Mouse (Mus musculus): ENCODE measurements at regions not wholly inside any gene's neighbourhood (a gene's known extent, or its start where the extent isn't known, plus 50 kb on each side); places are given as distances from the start of the nearest gene placed in this dataset.

DNA sequence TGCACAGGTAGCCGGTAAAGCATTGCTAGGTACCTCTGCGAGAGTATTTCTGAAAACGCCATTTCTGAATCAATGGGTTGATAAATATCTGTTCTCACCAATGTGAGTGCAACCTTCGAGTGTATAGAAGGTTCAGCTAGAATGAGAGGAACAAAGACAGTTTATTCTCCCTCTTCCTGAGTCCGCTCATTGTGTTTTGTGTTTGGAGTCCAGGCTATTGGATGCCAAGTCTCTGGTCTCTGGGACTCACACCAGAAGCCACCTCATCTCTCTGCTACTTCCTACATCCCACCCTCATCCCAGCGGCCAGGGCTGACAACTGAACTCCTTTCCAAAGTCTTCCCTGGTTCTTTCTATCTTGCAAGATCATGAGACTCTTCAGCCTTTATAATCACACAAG is 62.7 kb downstream of the Lrrc30 start:
- DNase-seq (ENCODE audit: low spot score), result no peak

DNA sequence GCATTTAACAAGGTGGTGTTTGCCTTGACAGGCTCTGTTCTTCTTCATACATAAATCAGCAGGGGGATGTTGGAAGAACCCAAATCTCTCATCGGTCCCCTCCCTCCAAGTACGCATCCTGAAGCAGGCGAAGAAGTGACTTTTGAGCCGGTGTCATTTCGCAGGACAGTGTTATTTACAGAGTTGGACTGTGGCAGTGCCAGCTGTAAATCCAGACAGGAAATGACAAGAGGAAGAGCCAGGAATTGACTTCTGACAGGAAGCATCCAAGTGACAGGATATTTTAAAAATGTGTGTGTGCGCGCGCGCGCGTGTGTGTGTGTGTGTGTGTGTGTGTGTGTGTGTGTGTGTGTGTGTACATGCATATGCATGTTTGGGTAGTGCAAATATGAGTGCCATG is 66.3 kb downstream of the Lrrc30 start:
- DNase-seq (ENCODE audit: low spot score), result peak; percentile 8

DNA sequence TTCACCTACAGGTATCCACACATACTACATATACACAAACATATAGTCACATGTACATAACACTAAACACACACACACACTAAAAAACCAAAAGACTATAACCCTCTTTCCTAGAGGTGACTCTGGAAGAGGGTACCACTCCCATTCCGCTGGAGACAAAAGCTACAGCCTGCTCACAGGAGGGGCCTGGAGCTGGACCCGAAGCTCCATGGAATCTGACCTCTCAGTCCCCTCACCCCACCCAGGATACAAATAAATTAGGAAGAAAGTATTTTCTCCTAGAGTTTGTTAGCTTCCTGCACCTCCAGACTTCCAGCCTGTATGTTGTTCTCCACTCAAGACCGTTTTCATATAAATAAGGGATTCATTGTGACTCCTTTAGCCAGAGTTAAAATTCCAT is 66.8 kb downstream of the Lrrc30 start:
- DNase-seq (ENCODE audit: low spot score), result no peak

DNA sequence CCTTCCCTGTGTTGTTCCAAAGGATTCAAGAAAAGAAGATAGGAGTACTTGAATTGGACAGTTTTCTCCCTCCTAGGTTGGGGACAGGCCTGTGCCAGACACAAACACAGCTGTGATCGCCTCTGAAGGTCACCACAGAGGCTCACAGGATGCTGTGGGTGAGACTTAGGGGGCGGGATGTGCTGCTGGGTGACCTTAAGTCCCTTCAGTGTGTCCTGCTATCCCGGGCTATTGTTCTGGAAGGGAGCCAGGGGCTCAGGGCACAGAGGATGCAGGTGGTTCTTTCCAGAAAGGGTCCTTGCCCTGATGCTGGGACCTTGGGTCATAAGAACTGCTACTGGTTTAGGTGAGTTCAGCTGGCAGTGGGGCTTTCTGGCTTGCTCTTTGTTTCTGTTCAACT is 67.7 kb downstream of the Lrrc30 start:
- DNase-seq (ENCODE audit: low spot score), result no peak

DNA sequence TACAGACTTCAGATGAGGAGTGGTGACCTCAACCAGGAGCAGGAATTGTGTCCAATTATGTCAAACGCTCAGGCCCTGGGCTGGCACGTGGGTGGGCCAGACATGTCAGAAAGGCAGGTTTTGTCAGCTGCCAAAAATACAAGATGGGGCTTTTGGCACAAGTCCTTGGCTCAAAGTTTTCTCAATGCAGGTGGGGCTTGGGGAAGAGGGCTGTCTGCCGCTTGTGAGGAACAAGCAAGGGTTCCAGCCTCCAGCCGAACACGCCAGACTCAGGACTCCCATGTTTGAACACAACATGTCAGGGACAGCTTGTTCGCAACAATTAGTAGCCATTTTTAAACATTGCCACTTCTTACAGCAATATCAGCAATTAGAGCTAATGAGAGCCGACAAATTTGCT is 69.5 kb downstream of the Lrrc30 start:
- DNase-seq (ENCODE audit: low spot score), result no peak

DNA sequence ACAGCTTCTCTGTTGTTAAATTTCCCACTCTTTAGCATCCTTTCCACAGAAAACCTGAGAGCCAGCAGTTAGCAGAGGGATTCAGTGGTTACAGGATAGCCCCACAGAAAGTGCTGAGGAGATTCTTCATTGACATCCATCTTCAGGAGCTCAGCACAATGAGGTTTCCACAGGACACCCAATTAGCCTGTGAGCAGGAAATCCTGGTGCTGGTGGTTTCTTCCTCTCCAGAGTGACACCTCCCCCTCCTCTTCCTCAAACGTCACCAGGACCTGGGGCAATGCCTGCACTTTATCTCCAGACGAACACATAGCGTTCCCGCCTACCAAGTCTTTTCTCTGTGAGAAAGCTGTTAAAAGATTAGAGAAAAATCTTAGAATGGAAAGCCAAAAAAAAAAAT is 70.7 kb downstream of the Lrrc30 start:
- no peak for DNase-seq (ENCODE audit: low spot score)

DNA sequence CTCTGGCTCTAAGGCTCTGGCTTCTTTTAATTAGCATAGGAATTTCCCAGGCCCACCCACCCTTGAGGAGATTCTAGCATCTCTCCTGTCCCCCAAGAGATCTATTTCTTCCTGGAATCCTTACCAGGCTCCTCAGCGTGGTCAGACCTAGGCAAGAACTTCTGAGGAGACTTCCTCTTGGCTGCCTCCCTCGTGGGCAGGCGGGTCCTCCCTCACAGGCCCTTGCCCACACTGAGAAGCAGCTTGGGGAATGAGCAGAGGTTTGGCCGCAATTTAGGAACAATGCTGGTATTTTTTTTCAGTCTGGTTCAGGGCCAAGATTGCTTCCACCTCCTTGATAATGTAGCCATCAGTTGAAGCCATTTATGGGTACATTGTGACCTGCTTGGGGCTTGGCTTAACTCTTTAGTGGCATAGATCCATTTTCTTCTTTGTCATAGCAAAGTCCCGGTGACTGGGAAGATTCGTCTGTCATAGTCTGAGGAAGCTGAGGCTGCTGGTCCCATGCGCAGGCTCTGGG is 75.1 kb downstream of the Lrrc30 start:
- no peak for DNase-seq (ENCODE audit: low spot score)

DNA sequence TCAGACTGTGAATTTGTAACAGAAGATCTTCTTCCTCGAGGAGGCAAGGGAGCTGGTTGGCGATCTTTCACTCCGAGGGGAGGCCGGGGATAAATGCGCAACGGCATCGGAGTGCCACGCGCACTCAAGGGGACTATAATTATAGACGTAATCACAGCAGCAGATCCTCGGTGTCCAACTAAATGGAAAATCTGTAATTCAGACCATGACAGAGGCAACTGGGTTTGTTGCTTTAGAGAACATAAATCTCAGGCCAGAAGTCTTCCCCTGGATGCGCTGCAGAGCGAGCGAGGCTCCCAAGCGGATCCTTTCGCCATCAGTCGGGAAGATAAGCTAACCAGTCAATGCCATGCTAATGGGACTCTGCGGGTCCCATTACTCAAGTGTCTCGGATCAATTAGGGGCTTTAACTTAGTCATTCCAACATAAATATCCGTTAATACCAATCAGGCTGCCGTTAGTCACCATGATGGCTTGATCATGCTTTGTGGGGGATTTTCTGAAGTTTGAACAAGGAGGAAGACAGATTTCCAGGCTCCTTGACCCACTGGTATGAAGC is 79.9 kb downstream of the Lrrc30 start:
- no peak for DNase-seq (ENCODE audit: low spot score)

DNA sequence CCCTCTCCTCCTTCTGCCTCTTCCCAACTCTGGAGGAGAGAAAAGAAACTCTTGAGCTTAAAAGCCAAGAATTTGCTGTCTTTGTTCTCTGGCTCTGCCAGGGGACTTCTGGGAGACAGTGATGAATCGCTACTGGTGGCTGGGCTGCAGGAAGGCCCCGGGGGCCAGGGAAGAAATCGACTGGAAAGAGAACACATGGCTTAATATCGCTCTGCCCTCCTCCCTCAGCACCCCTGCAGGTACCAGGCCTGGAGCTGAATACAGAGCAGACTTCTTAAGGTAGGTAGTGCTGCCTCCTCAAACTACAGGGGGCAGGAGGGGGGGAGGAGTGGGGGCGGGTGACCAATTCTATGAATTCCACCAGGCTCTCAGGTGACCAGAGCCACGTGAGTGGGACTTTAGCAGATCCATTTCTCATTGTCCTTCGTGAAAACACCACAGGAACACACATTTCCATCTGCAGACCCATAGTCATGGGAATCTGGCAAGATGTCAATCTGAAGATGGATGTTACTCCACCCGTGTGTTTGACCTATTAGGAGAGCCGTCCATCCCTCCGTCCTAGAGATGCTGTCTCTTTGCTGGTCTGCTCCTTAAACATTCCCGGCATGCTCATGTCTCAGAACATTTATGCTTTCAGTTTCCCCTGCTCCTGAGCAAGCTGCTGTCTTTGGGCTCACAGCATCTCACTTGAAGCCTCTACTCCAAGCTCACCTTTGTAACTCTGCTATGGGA is 83.4 kb downstream of the Lrrc30 start:
- DNase-seq (ENCODE audit: low spot score), result peak; percentile 57

DNA sequence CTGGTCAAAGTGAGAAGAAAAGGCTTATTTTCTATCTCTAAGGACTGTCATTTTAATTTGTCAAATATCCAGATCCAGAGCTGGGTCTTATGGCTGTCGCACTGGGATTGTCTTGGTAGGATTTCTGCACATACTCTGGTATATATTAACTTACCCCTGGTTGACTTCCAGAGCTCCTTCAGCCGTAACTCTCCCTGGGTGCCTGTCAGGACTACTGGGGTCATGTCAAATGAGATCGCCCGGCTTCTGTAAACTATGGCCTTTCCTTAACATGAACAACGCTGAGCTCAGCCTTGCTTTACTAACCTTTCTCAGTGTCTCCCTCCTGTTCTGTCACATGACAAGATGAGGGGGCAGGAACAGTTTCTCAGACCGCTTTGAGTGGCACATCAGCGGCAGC is 88.1 kb downstream of the Lrrc30 start:
- no peak for DNase-seq (ENCODE audit: low spot score)

DNA sequence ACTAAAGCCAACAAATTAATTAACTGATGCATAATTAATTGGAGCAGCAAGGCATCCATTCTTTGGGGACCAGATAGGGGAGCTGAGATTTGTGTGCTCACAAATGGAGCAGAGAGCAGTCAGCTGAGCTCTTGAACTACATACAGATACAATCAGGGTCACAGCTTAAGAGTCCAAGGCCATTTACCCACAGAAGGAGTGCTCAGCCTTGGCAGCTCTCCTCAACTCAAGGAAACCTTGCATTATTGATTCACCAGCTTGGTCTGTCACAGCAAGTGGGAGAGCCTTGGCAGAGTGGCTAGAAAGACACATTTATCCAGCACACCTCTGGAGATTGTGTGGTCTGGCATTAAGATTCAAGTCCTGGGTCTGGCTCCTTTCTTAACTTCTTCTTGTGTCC is 100.2 kb downstream of the Lrrc30 start:
- no peak for DNase-seq (ENCODE audit: low spot score)

DNA sequence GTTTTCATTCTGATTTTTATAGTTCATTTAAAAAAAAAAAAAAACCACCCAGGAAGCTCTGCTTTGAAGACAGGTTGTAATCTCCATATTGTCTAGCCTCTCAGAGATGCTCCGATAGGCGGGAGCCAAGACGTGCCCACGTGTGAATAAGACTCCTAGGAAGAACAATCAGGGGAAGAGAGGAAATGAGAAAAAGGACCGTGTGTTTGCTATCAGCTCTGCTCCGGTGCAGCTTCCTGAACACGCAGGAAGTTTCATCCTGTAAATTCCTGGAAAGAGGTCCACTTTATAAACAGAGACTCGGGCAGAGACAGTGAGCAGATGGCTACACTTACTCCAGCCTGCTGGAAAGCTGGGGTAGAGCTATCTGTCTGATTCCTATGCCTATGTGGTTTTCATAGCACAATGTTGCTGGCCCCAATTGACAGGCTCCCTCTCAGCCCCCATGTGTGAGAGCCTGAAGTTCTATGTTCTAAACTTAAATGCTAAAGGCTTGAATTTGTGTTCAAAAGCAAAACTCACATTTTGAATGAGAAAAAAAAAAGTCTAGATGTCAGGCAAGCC is 111.6 kb downstream of the Lrrc30 start:
- DNase-seq (ENCODE audit: low spot score), result no peak

DNA sequence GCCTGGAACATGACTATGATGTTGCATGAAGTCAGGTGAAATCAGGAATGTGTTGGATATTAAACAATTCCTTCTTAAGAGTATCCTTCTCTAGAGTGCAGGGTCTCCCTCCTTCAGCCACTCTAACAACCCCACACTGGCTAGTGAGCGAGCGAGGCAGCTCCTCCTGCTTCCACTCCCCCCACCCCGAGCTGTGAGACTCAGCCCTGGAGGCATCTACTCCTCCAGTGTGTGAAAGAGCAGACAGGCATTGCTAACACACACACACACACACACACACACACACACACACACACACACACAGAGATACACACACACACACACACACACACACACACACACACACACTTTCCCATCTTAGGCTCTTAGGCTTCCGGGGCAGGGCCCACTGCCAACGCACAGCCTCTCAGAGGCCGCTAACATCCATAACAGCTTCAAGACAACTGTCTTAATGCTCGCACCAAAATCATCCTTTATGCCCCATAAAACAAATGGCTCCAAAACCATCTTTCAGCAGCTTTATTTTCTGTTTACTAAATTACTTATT is 116.8 kb downstream of the Lrrc30 start:
- DNase-seq (ENCODE audit: low spot score), result no peak

DNA sequence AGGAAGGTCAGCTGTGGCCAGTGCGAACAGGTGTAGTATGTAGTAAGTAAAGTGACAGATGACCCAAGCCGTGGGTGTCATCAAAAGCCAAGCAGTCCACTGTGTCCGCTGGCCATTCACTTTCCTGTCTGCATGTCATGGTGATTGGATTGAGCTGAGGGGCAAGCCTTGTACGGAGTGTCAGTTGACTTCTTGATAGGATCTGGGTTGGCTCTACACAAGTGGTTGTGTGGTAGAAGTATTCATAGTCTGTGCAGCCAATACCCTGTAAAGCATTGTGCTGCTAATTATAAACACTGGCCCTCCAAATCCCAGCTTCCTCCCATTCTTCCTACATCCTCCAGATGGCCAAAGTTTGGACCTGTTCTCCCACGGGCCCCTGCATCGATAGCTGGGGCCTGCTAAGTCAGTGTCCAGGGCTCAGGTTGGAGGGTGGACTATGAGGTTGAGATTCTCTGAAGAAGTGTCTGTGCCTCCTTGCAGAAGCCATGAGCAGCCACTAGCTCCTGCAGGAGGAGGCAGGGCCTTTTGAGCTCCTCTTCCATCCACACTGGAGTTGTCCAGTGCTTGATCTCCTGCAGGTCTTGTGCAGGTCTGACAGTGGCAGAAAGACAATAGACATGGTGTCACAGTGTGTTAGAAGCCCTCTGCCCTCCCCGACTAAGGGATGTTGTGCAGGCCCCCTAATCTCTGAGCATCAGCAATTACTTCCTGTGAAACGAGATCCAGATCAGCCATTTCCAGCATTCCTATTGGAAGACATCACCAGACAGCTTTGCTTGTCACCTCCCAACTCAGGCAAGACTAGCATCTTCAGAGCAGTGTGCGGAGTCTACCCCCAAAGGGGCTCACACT is 117.9 kb downstream of the Lrrc30 start:
- DNase-seq (ENCODE audit: low spot score), result peak; percentile 24

DNA sequence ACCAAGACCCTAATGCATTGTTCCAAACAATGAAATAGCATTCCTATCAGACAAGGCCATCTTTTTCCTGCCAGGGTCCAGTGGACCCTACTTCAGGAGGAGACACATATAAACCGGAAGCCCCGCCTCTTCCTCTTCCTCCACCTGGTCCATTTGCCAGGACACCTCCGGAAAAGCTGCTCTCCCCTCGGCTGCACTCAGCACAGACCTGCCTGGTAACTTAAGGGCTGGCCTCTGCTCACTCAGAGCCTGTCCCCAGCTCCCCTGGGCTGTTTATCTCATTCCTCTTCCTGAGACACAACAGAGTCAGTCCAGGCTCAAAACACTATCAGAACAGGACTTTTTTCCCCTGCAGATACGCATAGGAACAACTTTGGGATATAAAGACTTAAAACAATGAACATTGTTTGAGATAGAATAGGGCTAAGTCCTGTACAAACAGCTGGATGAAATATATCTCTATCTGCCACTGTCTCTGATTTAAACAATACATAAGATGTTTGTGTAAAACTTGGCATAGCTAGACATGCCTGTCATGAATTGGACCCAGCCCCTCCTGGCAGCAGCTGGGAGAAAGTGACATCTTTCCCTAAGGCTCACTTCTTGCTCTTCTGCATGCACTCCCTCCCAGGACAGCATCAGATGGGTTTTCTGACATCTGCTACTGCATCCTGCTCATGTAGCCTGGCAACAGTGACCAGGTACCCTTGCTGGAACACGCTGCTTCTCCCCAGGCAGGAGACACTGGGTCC is 119.6 kb downstream of the Lrrc30 start:
- no peak for DNase-seq (ENCODE audit: low spot score)

DNA sequence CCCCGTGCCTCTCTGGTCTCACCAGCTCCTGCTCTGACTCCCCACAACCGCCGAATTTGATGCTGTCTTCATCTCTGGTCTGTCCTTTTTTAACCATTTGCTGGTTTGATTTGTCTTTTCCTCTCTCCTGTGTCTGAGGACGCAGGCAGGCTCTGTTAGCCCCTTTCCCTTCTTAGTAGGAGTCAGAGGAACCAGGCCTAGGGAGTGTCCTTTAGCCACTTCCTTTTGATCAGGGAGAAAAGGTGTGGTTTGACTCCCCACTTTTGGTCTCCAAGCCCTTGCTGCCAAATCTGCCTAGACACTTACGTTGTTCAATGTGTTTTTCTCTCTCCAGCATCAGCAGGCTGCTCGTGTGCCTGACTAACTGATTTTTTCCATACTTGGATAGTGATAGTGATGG is 120.5 kb downstream of the Lrrc30 start:
- no peak for DNase-seq (ENCODE audit: low spot score)

DNA sequence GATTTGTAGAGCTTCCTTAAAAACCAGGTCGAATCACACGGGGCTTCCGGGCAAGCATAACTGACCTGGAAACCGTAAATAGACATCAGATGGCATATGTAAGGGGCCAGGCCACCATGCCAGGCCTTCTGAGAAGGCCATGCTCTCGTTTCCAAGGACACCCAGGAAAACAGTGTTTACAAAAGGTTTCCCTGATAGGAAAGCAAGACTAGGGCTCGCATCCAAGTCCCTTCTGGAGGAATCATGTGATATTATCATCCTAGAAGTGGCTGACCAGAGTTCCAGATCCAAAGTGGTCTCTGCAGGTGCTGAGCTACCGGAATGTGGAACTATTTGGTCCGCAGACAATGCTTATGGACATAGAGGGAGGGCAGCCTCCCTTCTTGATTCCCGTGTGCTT is 122.6 kb downstream of the Lrrc30 start:
- DNase-seq (ENCODE audit: low spot score), result no peak

DNA sequence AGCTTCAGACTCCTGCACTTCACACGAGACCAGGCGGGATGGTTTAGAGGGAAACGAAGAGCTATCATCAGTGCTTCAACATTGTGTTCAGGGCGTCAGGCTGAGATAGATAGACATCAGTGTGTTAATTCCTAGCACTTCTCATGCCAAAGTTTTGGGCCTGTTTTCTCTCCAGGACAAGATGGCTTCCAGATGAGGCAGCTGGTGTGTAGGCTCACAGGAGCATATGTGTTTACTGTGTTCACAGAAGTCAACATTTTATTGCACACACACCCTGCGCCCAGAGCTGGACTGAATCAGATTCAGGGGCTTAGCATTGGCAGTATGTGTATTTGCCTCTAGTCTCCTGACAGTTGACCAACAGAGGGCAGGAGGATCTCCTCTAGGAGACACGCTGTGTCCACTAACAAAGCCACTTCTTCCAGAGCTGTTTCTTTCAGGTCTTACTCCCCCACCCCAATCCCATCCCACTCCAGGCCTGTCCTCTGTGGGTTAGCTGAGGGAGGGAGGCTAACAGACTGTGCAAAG is 123.4 kb downstream of the Lrrc30 start:
- DNase-seq (ENCODE audit: low spot score), result no peak

DNA sequence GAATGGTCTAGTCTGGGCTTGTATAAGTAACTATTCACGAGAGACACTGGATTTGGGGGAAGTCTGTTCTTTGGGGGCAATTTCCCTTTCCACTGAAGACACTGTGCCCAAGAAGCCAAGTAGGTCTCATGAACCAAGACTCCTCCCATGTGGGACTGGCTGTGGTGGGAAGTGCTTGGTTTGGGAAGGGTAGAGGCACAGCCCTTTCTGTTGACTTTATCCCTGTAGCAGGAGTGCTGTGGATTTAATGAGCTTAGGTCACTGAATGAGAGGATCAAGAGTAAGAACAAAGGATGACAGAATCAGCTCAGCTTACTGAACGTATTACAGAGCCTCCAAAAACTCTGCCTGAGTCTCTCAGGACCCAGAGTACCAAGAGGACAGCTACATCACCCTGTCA is 124.2 kb downstream of the Lrrc30 start:
- DNase-seq (ENCODE audit: low spot score), result no peak

DNA sequence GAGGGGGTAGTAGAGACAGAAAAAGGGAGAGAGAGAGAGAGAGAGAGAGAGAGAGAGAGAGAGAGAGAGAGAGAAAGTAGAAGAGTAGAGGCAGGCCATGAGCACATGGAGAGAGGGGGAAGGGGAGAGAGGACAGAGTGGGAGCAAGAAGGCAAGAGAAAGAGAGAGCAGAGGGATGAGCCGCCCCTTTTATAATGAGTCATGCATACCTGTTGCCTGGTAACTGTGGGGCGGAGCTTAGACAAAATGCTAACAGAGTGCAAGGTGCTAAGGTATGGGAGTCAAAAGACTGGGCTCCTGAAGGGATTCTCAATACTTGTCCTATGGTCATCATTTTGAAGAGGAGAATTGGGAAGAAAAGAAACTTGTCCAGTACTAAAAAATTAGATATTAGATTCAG is 126.1 kb downstream of the Lrrc30 start:
- no peak for DNase-seq (ENCODE audit: low spot score)

DNA sequence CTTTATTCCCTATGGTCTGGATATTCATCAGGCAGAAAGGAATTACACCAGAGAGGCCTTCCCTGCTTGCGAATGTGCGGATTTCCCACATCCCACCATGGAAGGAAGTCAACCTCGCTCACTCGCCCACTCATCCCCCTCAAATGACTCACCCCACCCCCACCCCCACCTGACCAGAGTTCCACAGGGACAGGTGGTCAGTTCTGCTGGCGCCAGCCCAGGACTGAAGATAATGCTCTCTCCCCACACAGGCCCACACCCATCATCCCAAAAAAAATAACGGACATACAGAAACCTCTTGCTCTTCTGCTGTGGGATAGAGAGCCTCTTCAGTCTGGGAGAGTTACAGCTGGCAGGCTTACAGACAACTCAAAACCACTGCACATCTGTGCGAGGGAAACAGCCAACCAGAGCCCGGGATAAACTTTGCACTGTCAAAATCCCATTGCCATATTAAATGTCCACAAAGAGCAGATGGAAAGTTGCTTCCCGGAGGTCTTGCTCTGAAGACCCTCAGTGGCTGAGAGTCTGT is 128.0 kb downstream of the Lrrc30 start:
- no peak for DNase-seq (ENCODE audit: low spot score)

Measured in embryo, embryonic 10 days (tissue).